ENCODE assay signal across 8 mouse cellular contexts in the genomic region with DNA sequence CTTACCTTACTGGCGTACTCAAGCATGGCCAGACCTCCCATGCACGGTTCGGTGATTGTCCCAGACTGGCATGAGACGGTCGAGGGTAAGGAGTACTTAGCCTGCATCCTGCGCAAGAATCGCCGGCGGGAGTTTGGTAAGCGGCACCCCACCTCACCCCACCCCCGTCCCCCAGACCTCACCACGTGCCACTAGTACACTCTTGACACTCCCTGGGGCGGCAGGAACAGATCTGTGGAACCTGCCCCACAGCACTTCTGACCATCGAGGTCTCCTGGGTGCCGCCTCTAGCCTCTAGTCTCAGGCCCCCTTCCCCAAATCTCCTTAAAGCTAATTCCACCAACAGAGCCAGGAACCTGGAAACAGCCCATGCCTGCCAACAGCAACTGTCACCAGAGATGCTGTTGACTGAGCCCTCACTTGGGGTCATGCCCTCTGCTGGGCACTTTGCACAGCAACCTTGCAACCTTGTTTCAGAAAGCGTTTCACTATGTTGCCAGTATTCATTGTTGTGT. TPM values are rescaled to one million over a fixed set of nuclear protein-coding genes. Genes with fewer than 3 reads are reported as not detected.
DNase-seq lines count a peak whose midpoint lies in the region; ATAC-seq and TF ChIP-seq lines count a peak whose summit lies in the region.

No protein-coding gene starts in this region.

- H3K4me3 ChIP-seq in heart, postnatal 0 days (ENCODE audit: low read depth, low read length) = peak overlapping the region; percentile 52
- peak overlapping the region; percentile 54 for H3K4me3 ChIP-seq in midbrain, postnatal 0 days (ENCODE audit: low read depth, low read length)

- no peak for TF ChIP-seq EP300 in heart, postnatal 0 days (IDR thresholded peaks at IDR 0.05; ENCODE audit: low read depth)

- H3K9ac ChIP-seq in heart, postnatal 0 days (replicated peaks; ENCODE audit: low read depth, low read length) = peak overlapping the region; percentile 24; the same call in 1 of the 2 replicates
- peak overlapping the region; percentile 60 for H3K9ac ChIP-seq in midbrain, postnatal 0 days (replicated peaks; ENCODE audit: low read length, poor library complexity, severe bottlenecking)

- H3K36me3 ChIP-seq in heart, postnatal 0 days (replicated peaks; ENCODE audit: control insufficient read depth, insufficient read depth, low read length) = no peaks in the 10 kb centered on the region
- H3K36me3 ChIP-seq in midbrain, postnatal 0 days (ENCODE audit: insufficient read depth, low read length) = no peaks in the 10 kb centered on the region

- TF ChIP-seq CTCF in heart, postnatal 0 days (IDR thresholded peaks at IDR 0.05; ENCODE audit: low read depth) = peak; percentile 48
- peak; percentile 65 for TF ChIP-seq CTCF in midbrain, postnatal 0 days (IDR thresholded peaks at IDR 0.05)

- peak; percentile 20 for DNase-seq in urinary bladder, postnatal 14 days (ENCODE audit: low spot score)
- DNase-seq in urinary bladder, postnatal 25 days (ENCODE audit: low spot score) = no peak
- DNase-seq in cerebellum, postnatal 14 days = peak; percentile 52 to 65
- no peak for DNase-seq in heart, postnatal 0 days (ENCODE audit: low spot score)
- DNase-seq in liver = peak; percentile 63
- DNase-seq in midbrain, postnatal 0 days (ENCODE audit: low spot score) = peak; percentile 44
- peak; percentile 80 for DNase-seq in thymus, postnatal 0 days (ENCODE audit: low spot score)
- no peak for DNase-seq in right cerebral cortex, postnatal 36 days (ENCODE audit: low spot score in 2 of 2)

- no peaks in the 10 kb centered on the region for H3K27me3 ChIP-seq in heart, postnatal 0 days (ENCODE audit: control insufficient read depth, insufficient read depth, low read length)
- no peaks in the 10 kb centered on the region for H3K27me3 ChIP-seq in midbrain, postnatal 0 days (ENCODE audit: insufficient read depth, low read length)

- 2% methylated on average over 16 of the region's 16 CpGs for WGBS in heart, postnatal 0 days
- 3% methylated on average over 16 of the region's 16 CpGs for WGBS in midbrain, postnatal 0 days

- H3K4me2 ChIP-seq in heart, postnatal 0 days (ENCODE audit: low read depth, low read length) = peak overlapping the region; percentile 80
- H3K4me2 ChIP-seq in midbrain, postnatal 0 days (ENCODE audit: low read depth, low read length, poor library complexity, severe bottlenecking) = peak overlapping the region; percentile 89

- no peak overlapping the region for H3K27ac ChIP-seq in heart, postnatal 0 days (ENCODE audit: low read depth)
- 0 out of 2 replicates have a peak overlapping the region, but pooled peaks have one; percentile 68 for H3K27ac ChIP-seq in midbrain, postnatal 0 days (ENCODE audit: low read depth, low read length)

- ATAC-seq in heart, postnatal 0 days (ENCODE audit: insufficient read depth, low read depth) = peak; percentile 34
- peak; percentile 57; the same call in 1 of the 2 replicates for ATAC-seq in midbrain, postnatal 0 days (ENCODE audit: low FRiP score)

- H3K4me1 ChIP-seq in heart, postnatal 0 days (ENCODE audit: control insufficient read depth, insufficient read depth) = peaks cover 6% of the 10 kb centered on the region
- 0 out of 2 replicates have a peak, but pooled peaks cover 3% of the 10 kb centered on the region for H3K4me1 ChIP-seq in midbrain, postnatal 0 days (ENCODE audit: insufficient read depth, low read length)

- H3K9me3 ChIP-seq in heart, postnatal 0 days (replicated peaks; ENCODE audit: control insufficient read depth, low read length) = no peaks in the 10 kb centered on the region
- no peaks in the 10 kb centered on the region for H3K9me3 ChIP-seq in midbrain, postnatal 0 days (ENCODE audit: low read length)

RNA-seq across cellular contexts. Expression of a gene that starts 0.6 kb away (rescaled TPM):
- total RNA-seq in heart, postnatal 0 days (2014; rRNA removed; ENCODE audit: low replicate concordance) = 13.2 TPM in 1 of 2 replicates, not detected in the other
- 1.3 and 1.6 TPM in 2 replicates for polyA plus RNA-seq in heart, postnatal 0 days (2015; fragmentation: Nextera tagmentation; extraction: Ambion mirVana)
- total RNA-seq in midbrain, postnatal 0 days (2014; rRNA removed) = 4.6 and 6.0 TPM in 2 replicates
- 5.2 and 5.3 TPM in 2 replicates for polyA plus RNA-seq in midbrain, postnatal 0 days (2015; fragmentation: Nextera tagmentation; extraction: Ambion mirVana)
- 2.7 and 3.4 TPM in 2 replicates for polyA plus RNA-seq in thymus, postnatal 0 days (2015; fragmentation: Nextera tagmentation; extraction: Ambion mirVana)

RNA-seq across cellular contexts. Expression of a gene that starts 24.9 kb away (rescaled TPM):
- total RNA-seq in heart, postnatal 0 days (2014; rRNA removed; ENCODE audit: low replicate concordance) = 0.66 and 2.5 TPM in 2 replicates
- polyA plus RNA-seq in heart, postnatal 0 days (2015; fragmentation: Nextera tagmentation; extraction: Ambion mirVana) = 1.5 and 1.6 TPM in 2 replicates
- 0.76 and 1.3 TPM in 2 replicates for total RNA-seq in midbrain, postnatal 0 days (2014; rRNA removed)
- 1.1 and 1.3 TPM in 2 replicates for polyA plus RNA-seq in midbrain, postnatal 0 days (2015; fragmentation: Nextera tagmentation; extraction: Ambion mirVana)
- 0.29 and 0.39 TPM in 2 replicates for polyA plus RNA-seq in thymus, postnatal 0 days (2015; fragmentation: Nextera tagmentation; extraction: Ambion mirVana)

Comparison
In these comparisons a context has a peak if more than half of its experiments do, and no peak if none do; other contexts are left out.
1. DNase-seq: peak in urinary bladder, postnatal 14 days (single experiment), cerebellum, postnatal 14 days (2 of 2), liver (single experiment), midbrain, postnatal 0 days (single experiment) and thymus, postnatal 0 days (single experiment); none in urinary bladder, postnatal 25 days (single experiment), heart, postnatal 0 days (single experiment) and right cerebral cortex, postnatal 36 days (0 of 2).